ENCODE assay signal across 8 mouse cellular contexts in the genomic region with DNA sequence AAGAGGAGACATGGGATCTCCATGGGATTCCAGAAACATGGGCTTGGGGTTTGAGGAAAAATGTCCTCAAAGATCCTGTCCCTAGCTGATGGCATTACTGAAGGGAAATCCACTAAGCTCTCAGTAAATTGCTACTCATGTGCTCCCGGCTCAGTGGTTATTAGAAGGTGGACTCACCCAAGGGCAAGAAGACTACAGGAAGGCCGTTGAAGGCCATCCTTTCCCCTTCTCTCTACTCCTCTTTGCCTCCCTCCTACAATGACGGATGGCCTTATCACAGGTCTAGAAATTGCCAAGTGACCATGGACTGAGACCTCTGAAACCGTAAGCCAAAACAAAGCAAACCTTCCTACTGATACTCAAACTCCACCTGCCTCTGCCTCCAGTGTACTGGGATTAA. TPM values are rescaled to one million over a fixed set of nuclear protein-coding genes. Genes with fewer than 3 reads are reported as not detected.
DNase-seq lines count a peak whose midpoint lies in the region; ATAC-seq and TF ChIP-seq lines count a peak whose summit lies in the region.

No protein-coding gene starts in this region.

- TF ChIP-seq POLR2A in MEL (IDR thresholded peaks at IDR 0.05; ENCODE audit: control insufficient read depth in 1 of 2, insufficient read depth in 1 of 2, low read depth in 1 of 2, low read length in 2 of 2, poor library complexity in 1 of 2): no peak

- no peak for ATAC-seq in hindbrain, embryonic 13.5 days (ENCODE audit: low FRiP score)
- ATAC-seq in hindbrain, embryonic 11.5 days (ENCODE audit: low FRiP score): no peak

- 95% methylated on average over 4 of the region's 4 CpGs for WGBS in hindbrain, embryonic 13.5 days
- 98% methylated on average over 4 of the region's 4 CpGs for WGBS in hindbrain, embryonic 11.5 days
- WGBS in midbrain, embryonic 10.5 days: 98% methylated on average over 4 of the region's 4 CpGs

- H3K4me3 ChIP-seq in hindbrain, embryonic 13.5 days: no peak overlapping the region
- H3K4me3 ChIP-seq in hindbrain, embryonic 11.5 days (ENCODE audit: low read depth, low read length): no peak overlapping the region
- no peak overlapping the region for H3K4me3 ChIP-seq in MEL (ENCODE audit: control insufficient read depth in 1 of 2, insufficient read depth in 1 of 2, low read depth in 2 of 2, low read length in 2 of 2)
- H3K4me3 ChIP-seq in brown adipose tissue, adult 24 weeks (ENCODE audit: insufficient read depth, low read depth, low read length): no peak overlapping the region
- no peak overlapping the region for H3K4me3 ChIP-seq in midbrain, embryonic 10.5 days

- H3K27ac ChIP-seq in hindbrain, embryonic 13.5 days: peak overlapping the region; percentile 58; the same call in 1 of the 2 replicates
- H3K27ac ChIP-seq in hindbrain, embryonic 11.5 days (ENCODE audit: low read depth, low read length): no peak overlapping the region
- H3K27ac ChIP-seq in MEL (ENCODE audit: control insufficient read depth, low read depth, low read length): peak overlapping the region; percentile 74
- H3K27ac ChIP-seq in brown adipose tissue, adult 24 weeks (replicated peaks; ENCODE audit: low read depth, low read length): peak overlapping the region; percentile 93
- no peak overlapping the region for H3K27ac ChIP-seq in midbrain, embryonic 10.5 days (replicated peaks)

- no peak for TF ChIP-seq RAD21 in MEL (IDR thresholded peaks at IDR 0.05; ENCODE audit: low read depth, low read length)

- no peak overlapping the region for H3K4me2 ChIP-seq in hindbrain, embryonic 13.5 days
- no peak overlapping the region for H3K4me2 ChIP-seq in hindbrain, embryonic 11.5 days (replicated peaks; ENCODE audit: low read depth, low read length)

- H3K9me3 ChIP-seq in hindbrain, embryonic 13.5 days: no peaks in the 10 kb centered on the region
- H3K9me3 ChIP-seq in hindbrain, embryonic 11.5 days (ENCODE audit: control insufficient read depth, low read length): no peaks in the 10 kb centered on the region
- no peaks in the 10 kb centered on the region for H3K9me3 ChIP-seq in MEL (replicated peaks; ENCODE audit: insufficient read depth, low read length)
- no peaks in the 10 kb centered on the region for H3K9me3 ChIP-seq in midbrain, embryonic 10.5 days (replicated peaks)

- TF ChIP-seq CTCF in MEL (IDR thresholded peaks at IDR 0.05 in 2 of 3, conservative IDR thresholded peaks at IDR 0.05 in 1 of 3; ENCODE audit: control insufficient read depth in 1 of 3, insufficient read depth in 1 of 3, low read depth in 2 of 3, low read length in 3 of 3, poor library complexity in 1 of 3, severe bottlenecking in 1 of 3): no peak

- peaks cover 14% of the 10 kb centered on the region for H3K79me2 ChIP-seq in MEL (ENCODE audit: control insufficient read depth, insufficient read depth, low read length, poor library complexity)

- peaks cover 88% of the 10 kb centered on the region for H3K36me3 ChIP-seq in hindbrain, embryonic 13.5 days
- peaks cover 26% of the 10 kb centered on the region for H3K36me3 ChIP-seq in hindbrain, embryonic 11.5 days (ENCODE audit: control insufficient read depth, insufficient read depth, low read length)
- peaks cover 27 to 32% of the 10 kb centered on the region in 2 experiments for H3K36me3 ChIP-seq in MEL (ENCODE audit: control insufficient read depth in 1 of 2, insufficient read depth in 2 of 2, low read length in 2 of 2)
- peaks cover 96% of the 10 kb centered on the region for H3K36me3 ChIP-seq in midbrain, embryonic 10.5 days

- DNase-seq in hindbrain, embryonic 11.5 days (ENCODE audit: low spot score): no peak
- no peak for DNase-seq in MEL (ENCODE audit: low read depth, low spot score)
- peak; percentile 5 for DNase-seq in midbrain, embryonic 10.5 days (ENCODE audit: low spot score)
- DNase-seq in frontal cortex, postnatal 10 days (ENCODE audit: low spot score in 2 of 2): no peak
- DNase-seq in ovary, adult 18-20 months (ENCODE audit: low spot score): no peak
- DNase-seq in ovary, postnatal 10 days (ENCODE audit: low spot score): no peak

- H3K27me3 ChIP-seq in hindbrain, embryonic 13.5 days: no peaks in the 10 kb centered on the region
- no peaks in the 10 kb centered on the region for H3K27me3 ChIP-seq in hindbrain, embryonic 11.5 days (ENCODE audit: control insufficient read depth, insufficient read depth, low read length)
- no peaks in the 10 kb centered on the region for H3K27me3 ChIP-seq in MEL (ENCODE audit: control insufficient read depth in 1 of 2, insufficient read depth in 2 of 2, low read length in 2 of 2)
- H3K27me3 ChIP-seq in midbrain, embryonic 10.5 days (ENCODE audit: low read depth, poor library complexity, severe bottlenecking): no peaks in the 10 kb centered on the region

- TF ChIP-seq EP300 in MEL (IDR thresholded peaks at IDR 0.05; ENCODE audit: low read depth in 1 of 2, low read length in 2 of 2): no peak

- H3K4me1 ChIP-seq in hindbrain, embryonic 13.5 days (replicated peaks): peaks cover 38% of the 10 kb centered on the region
- H3K4me1 ChIP-seq in hindbrain, embryonic 11.5 days (replicated peaks; ENCODE audit: control insufficient read depth, insufficient read depth, low read length): no peaks in the 10 kb centered on the region
- H3K4me1 ChIP-seq in MEL (ENCODE audit: control insufficient read depth in 1 of 2, insufficient read depth in 2 of 2, low read length in 2 of 2): peaks cover 6 to 34% of the 10 kb centered on the region in 2 experiments
- H3K4me1 ChIP-seq in brown adipose tissue, adult 24 weeks (ENCODE audit: control insufficient read depth, insufficient read depth, insufficient read length, low read length): peaks cover 16% of the 10 kb centered on the region
- peaks cover 12% of the 10 kb centered on the region for H3K4me1 ChIP-seq in midbrain, embryonic 10.5 days

- no peak overlapping the region; the same call in 1 of the 2 replicates for H3K9ac ChIP-seq in hindbrain, embryonic 13.5 days
- H3K9ac ChIP-seq in hindbrain, embryonic 11.5 days (ENCODE audit: low read depth, low read length): no peak overlapping the region
- peak overlapping the region; percentile 34; the same call in 1 of the 2 replicates for H3K9ac ChIP-seq in MEL (ENCODE audit: control insufficient read depth, low read depth, low read length, poor library complexity, severe bottlenecking)

TF ChIP-seq in MEL, 35 proteins besides CTCF, POLR2A, EP300 and RAD21:
- TF ChIP-seq USF2 (IDR thresholded peaks at IDR 0.05; ENCODE audit: borderline replicate concordance in 1 of 2, insufficient read depth in 1 of 2, low read depth in 1 of 2, low read length in 2 of 2): no peak
- TF ChIP-seq POLR2AphosphoS2 (IDR thresholded peaks at IDR 0.05; ENCODE audit: low read length): no peak
- no peak for TF ChIP-seq TCF12 (IDR thresholded peaks at IDR 0.05; ENCODE audit: low read depth, low read length)
- TF ChIP-seq BHLHE40 (IDR thresholded peaks at IDR 0.05; ENCODE audit: borderline replicate concordance, low read depth, low read length): no peak
- no peak for TF ChIP-seq SIN3A (IDR thresholded peaks at IDR 0.05; ENCODE audit: low read length)
- TF ChIP-seq MYB (IDR thresholded peaks at IDR 0.05; ENCODE audit: low read depth, low read length): no peak
- no peak for TF ChIP-seq NELFE (IDR thresholded peaks at IDR 0.05; ENCODE audit: low read depth, low read length)
- TF ChIP-seq UBTF (IDR thresholded peaks at IDR 0.05; ENCODE audit: borderline replicate concordance, insufficient read depth, low read depth, low read length): no peak
- TF ChIP-seq MAX (IDR thresholded peaks at IDR 0.05; ENCODE audit: low read length): no peak
- TF ChIP-seq MXI1 (IDR thresholded peaks at IDR 0.05; ENCODE audit: low read depth, low read length): no peak
- TF ChIP-seq NRF1 (IDR thresholded peaks at IDR 0.05; ENCODE audit: insufficient read depth, low read depth, low read length, poor library complexity, severe bottlenecking): no peak
- no peak for TF ChIP-seq USF1 (IDR thresholded peaks at IDR 0.05; ENCODE audit: low read depth, low read length)

RNA-seq across cellular contexts. Expression of a gene that starts 6.3 kb away (rescaled TPM):
- 115 and 120 TPM in 2 replicates for polyA plus RNA-seq in hindbrain, embryonic 13.5 days (2015; fragmentation: Nextera tagmentation; extraction: Ambion mirVana)
- polyA plus RNA-seq in hindbrain, embryonic 11.5 days (2014; fragmentation: Nextera tagmentation; extraction: Ambion mirVana): 95.4 and 96.4 TPM in 2 replicates
- total RNA-seq in MEL (2012; rRNA removed): 19.3 and 22.4 TPM in 2 replicates
- 10 to 100 TPM in 1 of 2 experiments, not detected in 1; 23.8 TPM for polyA plus RNA-seq in MEL (2012; ENCODE audit: insufficient read depth in 1 of 2, insufficient read length in 2 of 2, low read depth in 1 of 2, low replicate concordance in 2 of 2, missing spikeins in 1 of 2)
- polyA plus RNA-seq in brown adipose tissue, adult 24 weeks (2012; ENCODE audit: insufficient read depth, insufficient read length, missing spikeins): 29.1 and 29.3 TPM in 2 replicates
- 80.1 and 96.1 TPM in 2 replicates for polyA plus RNA-seq in midbrain, embryonic 10.5 days (2016; fragmentation: Nextera tagmentation; extraction: Ambion mirVana)

RNA-seq across cellular contexts. Expression of a gene that starts 41.0 kb away (rescaled TPM):
- 2.1 and 2.3 TPM in 2 replicates for polyA plus RNA-seq in hindbrain, embryonic 13.5 days (2015; fragmentation: Nextera tagmentation; extraction: Ambion mirVana)
- 2.7 and 3.8 TPM in 2 replicates for polyA plus RNA-seq in hindbrain, embryonic 11.5 days (2014; fragmentation: Nextera tagmentation; extraction: Ambion mirVana)
- total RNA-seq in MEL (2012; rRNA removed): 6.4 and 6.5 TPM in 2 replicates
- polyA plus RNA-seq in MEL (2012; ENCODE audit: insufficient read depth in 1 of 2, insufficient read length in 2 of 2, low read depth in 1 of 2, low replicate concordance in 2 of 2, missing spikeins in 1 of 2): 10 to 100 TPM; 12.0 to 31.1 TPM
- polyA plus RNA-seq in brown adipose tissue, adult 24 weeks (2012; ENCODE audit: insufficient read depth, insufficient read length, missing spikeins): 21.5 and 32.4 TPM in 2 replicates
- 1.7 and 1.8 TPM in 2 replicates for polyA plus RNA-seq in midbrain, embryonic 10.5 days (2016; fragmentation: Nextera tagmentation; extraction: Ambion mirVana)

Comparison
In these comparisons a context has a peak if more than half of its experiments do, and no peak if none do; other contexts are left out.
1. H3K27ac ChIP-seq: peak in hindbrain, embryonic 13.5 days (single experiment), MEL (single experiment) and brown adipose tissue, adult 24 weeks (single experiment); none in hindbrain, embryonic 11.5 days (single experiment) and midbrain, embryonic 10.5 days (single experiment).